Comparison of ENCODE assay signal across 8 mouse cellular contexts in the genomic region with DNA sequence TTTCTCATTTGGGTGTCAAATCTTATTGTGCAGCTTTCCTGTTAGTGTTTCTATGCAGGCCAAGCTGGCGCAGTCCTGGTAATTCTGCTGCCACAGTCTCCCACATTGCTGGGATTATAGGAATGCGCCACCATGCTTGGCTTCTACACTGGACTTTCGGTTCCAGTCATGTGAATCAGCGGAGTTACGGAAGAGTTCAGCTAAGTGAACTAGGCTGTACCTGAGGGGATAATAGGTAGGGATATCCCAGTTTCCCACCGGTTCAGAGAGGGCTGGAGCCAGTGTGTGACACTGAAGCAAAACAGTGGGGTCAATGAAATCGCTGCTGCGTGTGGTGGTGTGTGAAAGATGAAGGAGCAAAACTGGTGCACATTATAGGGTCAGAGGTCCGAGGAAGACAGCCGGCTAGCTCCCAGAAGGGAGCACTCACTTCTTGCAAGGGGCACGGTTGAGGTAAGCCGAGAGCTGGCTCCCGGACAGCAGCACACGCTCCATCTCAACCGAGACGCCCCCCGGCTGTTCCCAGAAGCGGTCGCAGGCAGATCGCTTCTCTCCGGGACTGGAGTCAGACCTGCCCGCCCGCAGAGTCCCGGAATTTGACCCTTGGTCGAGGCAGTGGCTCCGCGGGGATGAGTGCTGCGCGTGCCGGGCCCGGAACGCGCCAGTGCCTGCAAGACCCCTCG. TPM values are rescaled to one million over a fixed set of nuclear protein-coding genes. Genes with fewer than 3 reads are reported as not detected.
DNase-seq lines count a peak whose midpoint lies in the region; ATAC-seq and TF ChIP-seq lines count a peak whose summit lies in the region.

No protein-coding gene starts in this region.

- in situ Hi-C loops in Patski (cut with MboI; ENCODE audit: low pct_unique_long_range_greater_than_20kb) = no loop called here

- H3K9ac ChIP-seq in hindbrain, embryonic 15.5 days = peak overlapping the region; percentile 93
- peak overlapping the region; percentile 84 for H3K9ac ChIP-seq in liver, embryonic 13.5 days

- H3K4me3 ChIP-seq in gastrocnemius, adult 2 months = peak overlapping the region; percentile 97
- peak overlapping the region; percentile 92 for H3K4me3 ChIP-seq in hindbrain, embryonic 15.5 days
- peak overlapping the region; percentile 86 for H3K4me3 ChIP-seq in liver, embryonic 13.5 days (replicated peaks)

- peak; percentile 57 for ATAC-seq in Patski
- no peak for ATAC-seq in hindbrain, embryonic 15.5 days (ENCODE audit: low FRiP score, low read depth)
- peak; percentile 39 for ATAC-seq in liver, embryonic 13.5 days (ENCODE audit: low read depth)

- H3K4me1 ChIP-seq in hindbrain, embryonic 15.5 days (replicated peaks) = peaks cover 23% of the 10 kb centered on the region
- H3K4me1 ChIP-seq in liver, embryonic 13.5 days (replicated peaks) = peaks cover 33% of the 10 kb centered on the region

- DNase-seq in gastrocnemius, adult 2 months = no peak
- DNase-seq in gastrocnemius, postnatal 14 days = no peak
- no peak for DNase-seq in Patski (ENCODE audit: low read depth, low spot score)
- no peak for DNase-seq in liver, embryonic 13.5 days
- no peak for DNase-seq in left cerebral cortex, adult 18-20 months (ENCODE audit: low spot score in 2 of 2)
- DNase-seq in yolk sac, embryonic 10.5 days (ENCODE audit: low spot score) = no peak
- no peak for DNase-seq in adrenal gland, adult (ENCODE audit: inconsistent age in 2 of 2, low spot score in 1 of 2)

- POLR2A ChIA-PET in Patski (lab: Charles Lee) = interaction anchor here (0.9 kb wide), 1 partner anchor 20 kb away, joined by 3 read pairs; no protein-coding TSS in a partner anchor

- peak overlapping the region; percentile 96 for H3K27ac ChIP-seq in gastrocnemius, adult 2 months
- peak overlapping the region; percentile 95 for H3K27ac ChIP-seq in hindbrain, embryonic 15.5 days (replicated peaks)
- H3K27ac ChIP-seq in liver, embryonic 13.5 days = peak overlapping the region; percentile 77

- 5% methylated on average over 34 of the region's 34 CpGs for WGBS in hindbrain, embryonic 15.5 days
- WGBS in liver, embryonic 13.5 days (ENCODE audit: insufficient replicate concordance) = 11% methylated on average over 34 of the region's 34 CpGs

- peak overlapping the region; percentile 81 for H3K4me2 ChIP-seq in hindbrain, embryonic 15.5 days
- peak overlapping the region; percentile 90 for H3K4me2 ChIP-seq in liver, embryonic 13.5 days

- CTCF ChIA-PET in Patski (lab: Charles Lee) = interaction anchor here (0.8 to 1.6 kb wide), 4 partner anchors 12 to 56 kb away, joined by 3 to 5 read pairs (median 3); no protein-coding TSS in a partner anchor

- H3K36me3 ChIP-seq in hindbrain, embryonic 15.5 days = 0 out of 2 replicates have a peak, but pooled peaks cover under 1% of the 10 kb centered on the region
- no peaks in the 10 kb centered on the region for H3K36me3 ChIP-seq in liver, embryonic 13.5 days

- intact Hi-C loops in gastrocnemius, adult 2 months (cut with DNase I) = loop anchor here (5.0 kb wide), 1 partner anchor 93 kb away; a partner anchor contains a TSS
- intact Hi-C loops in gastrocnemius, postnatal 14 days (cut with DNase I; ENCODE audit: low total_unique reads) = no loop called here

- H3K27me3 ChIP-seq in Patski = no peaks in the 10 kb centered on the region
- no peaks in the 10 kb centered on the region for H3K27me3 ChIP-seq in hindbrain, embryonic 15.5 days
- peaks cover 25% of the 10 kb centered on the region for H3K27me3 ChIP-seq in liver, embryonic 13.5 days

- H3K9me3 ChIP-seq in hindbrain, embryonic 15.5 days = no peaks in the 10 kb centered on the region
- no peaks in the 10 kb centered on the region for H3K9me3 ChIP-seq in liver, embryonic 13.5 days (replicated peaks)

- no peak for TF ChIP-seq CTCF in gastrocnemius, adult 2 months (IDR thresholded peaks at IDR 0.05)
- no peak for TF ChIP-seq CTCF in Patski (IDR thresholded peaks at IDR 0.05)

RNA-seq across cellular contexts. Expression of a gene that starts 0.5 kb away (rescaled TPM):
- total RNA-seq in gastrocnemius, adult 2 months (2021) = 10 to 100 TPM; 35.8 to 47.9 TPM
- total RNA-seq in gastrocnemius, postnatal 14 days (2021) = 10 to 100 TPM; 48.5 to 53.8 TPM
- 69.0 TPM for polyA plus RNA-seq in Patski (2021)
- polyA plus RNA-seq in hindbrain, embryonic 15.5 days (2015; fragmentation: Nextera tagmentation; extraction: Ambion mirVana) = 73.0 and 80.2 TPM in 2 replicates
- polyA plus RNA-seq in liver, embryonic 13.5 days (2015; fragmentation: Nextera tagmentation; extraction: Ambion mirVana) = 66.4 and 66.9 TPM in 2 replicates
- total RNA-seq in left cerebral cortex, adult 18-20 months (2021) = 10 to 100 TPM; 34.1 to 40.5 TPM

RNA-seq across cellular contexts. Expression of a gene that starts 2.4 kb away (rescaled TPM):
- under 1 TPM in 1 of 2 experiments, not detected in 1; 0.31 TPM for total RNA-seq in gastrocnemius, adult 2 months (2021)
- not detected for total RNA-seq in gastrocnemius, postnatal 14 days (2021)
- 0.50 TPM for polyA plus RNA-seq in Patski (2021)
- 6.9 and 7.0 TPM in 2 replicates for polyA plus RNA-seq in hindbrain, embryonic 15.5 days (2015; fragmentation: Nextera tagmentation; extraction: Ambion mirVana)
- 0.10 and 0.12 TPM in 2 replicates for polyA plus RNA-seq in liver, embryonic 13.5 days (2015; fragmentation: Nextera tagmentation; extraction: Ambion mirVana)
- total RNA-seq in left cerebral cortex, adult 18-20 months (2021) = 1 to 10 TPM in 1 of 2 experiments, under 1 TPM in 1; 0.87 to 2.1 TPM

RNA-seq across cellular contexts. Expression of a gene that starts 13.0 kb away (rescaled TPM):
- total RNA-seq in gastrocnemius, adult 2 months (2021) = 10 to 100 TPM in 1 of 2 experiments, 1 to 10 TPM in 1; 8.4 to 14.9 TPM
- 1 to 10 TPM; 8.2 to 9.7 TPM for total RNA-seq in gastrocnemius, postnatal 14 days (2021)
- 4.8 TPM for polyA plus RNA-seq in Patski (2021)
- polyA plus RNA-seq in hindbrain, embryonic 15.5 days (2015; fragmentation: Nextera tagmentation; extraction: Ambion mirVana) = 14.2 and 15.4 TPM in 2 replicates
- 0.19 and 0.23 TPM in 2 replicates for polyA plus RNA-seq in liver, embryonic 13.5 days (2015; fragmentation: Nextera tagmentation; extraction: Ambion mirVana)
- total RNA-seq in left cerebral cortex, adult 18-20 months (2021) = 10 to 100 TPM; 57.7 to 64.8 TPM

RNA-seq across cellular contexts. Expression of a gene that starts 13.1 kb away (rescaled TPM):
- under 1 TPM; 0.08 to 0.15 TPM for total RNA-seq in gastrocnemius, adult 2 months (2021)
- under 1 TPM; 0.16 to 0.20 TPM for total RNA-seq in gastrocnemius, postnatal 14 days (2021)
- polyA plus RNA-seq in Patski (2021) = 0.59 TPM
- polyA plus RNA-seq in hindbrain, embryonic 15.5 days (2015; fragmentation: Nextera tagmentation; extraction: Ambion mirVana) = 1.5 and 1.9 TPM in 2 replicates
- polyA plus RNA-seq in liver, embryonic 13.5 days (2015; fragmentation: Nextera tagmentation; extraction: Ambion mirVana) = 1.3 and 1.8 TPM in 2 replicates
- 1 to 10 TPM; 1.6 to 1.7 TPM for total RNA-seq in left cerebral cortex, adult 18-20 months (2021)

RNA-seq across cellular contexts. Expression of a gene that starts 24.1 kb away (rescaled TPM):
- total RNA-seq in gastrocnemius, adult 2 months (2021) = 10 to 100 TPM; 32.4 to 51.4 TPM
- total RNA-seq in gastrocnemius, postnatal 14 days (2021) = 10 to 100 TPM; 29.5 to 31.4 TPM
- polyA plus RNA-seq in Patski (2021) = 47.2 TPM
- 13.2 TPM in 2 replicates for polyA plus RNA-seq in hindbrain, embryonic 15.5 days (2015; fragmentation: Nextera tagmentation; extraction: Ambion mirVana)
- polyA plus RNA-seq in liver, embryonic 13.5 days (2015; fragmentation: Nextera tagmentation; extraction: Ambion mirVana) = 0.80 and 0.89 TPM in 2 replicates
- total RNA-seq in left cerebral cortex, adult 18-20 months (2021) = 10 to 100 TPM; 47.5 to 48.4 TPM
